Mouse (Mus musculus): Measurements from ENCODE around the gene Heatr9. TPM values are rescaled to one million over a fixed set of nuclear protein-coding genes. Genes with fewer than 3 reads are reported as not detected.

Gene Heatr9
- polyA plus RNA-seq (2012; rRNA removed) = 8.7 and 10.8 TPM in 2 replicates

GRCm38 (mm10) chr11:83522075-83522474 is at the start of gene Heatr9:
Gene Heatr9 (minus strand): TSS chr11:83522175.
- Histone ChIP-seq H3K27ac (ENCODE audit: control insufficient read depth, insufficient read depth, low read depth, low read length) (no peak within 1 kb of the TSS; the same call in 1 of the 2 replicates), H3K4me3 (ENCODE audit: control insufficient read depth, low read depth, low read length) (peak within 1 kb of the TSS; percentile 63), H3K36me3 (ENCODE audit: control insufficient read depth, insufficient read depth, low read length) (no peaks in the 10 kb centered on the region; the same call in 1 of the 2 replicates), H3K27me3 (ENCODE audit: control insufficient read depth, insufficient read depth, low read length) (no peaks in the 10 kb centered on the region), H3K4me1 (ENCODE audit: control insufficient read depth, insufficient read depth, low read length) (no peaks in the 10 kb centered on the region)
- TF ChIP-seq POLR2A (IDR thresholded peaks at IDR 0.05; ENCODE audit: control insufficient read depth, low read depth, low read length) (no peak; the same call in 1 of the 2 replicates), CTCF (IDR thresholded peaks at IDR 0.05; ENCODE audit: control insufficient read depth, insufficient read depth, insufficient replicate concordance, low read depth, low read length) (no peak)

GRCm38 (mm10) chr11:83570189-83570588 is 48.2 kb upstream of the Heatr9 start:
- H3K27me3 ChIP-seq (ENCODE audit: control insufficient read depth, insufficient read depth, low read length) = no peaks in the 10 kb centered on the region
- no peaks in the 10 kb centered on the region for H3K36me3 ChIP-seq (ENCODE audit: control insufficient read depth, insufficient read depth, low read length)
- H3K4me1 ChIP-seq (ENCODE audit: control insufficient read depth, insufficient read depth, low read length) = peaks cover 6% of the 10 kb centered on the region; the same call in 1 of the 2 replicates
- TF ChIP-seq POLR2A (IDR thresholded peaks at IDR 0.05; ENCODE audit: control insufficient read depth, low read depth, low read length) = no peak
- TF ChIP-seq CTCF (IDR thresholded peaks at IDR 0.05; ENCODE audit: control insufficient read depth, insufficient read depth, insufficient replicate concordance, low read depth, low read length) = no peak
- no peak overlapping the region for H3K27ac ChIP-seq (ENCODE audit: control insufficient read depth, insufficient read depth, low read depth, low read length)
- no peak overlapping the region for H3K4me3 ChIP-seq (ENCODE audit: control insufficient read depth, low read depth, low read length)

GRCm38 (mm10) chr11:83569249-83569648 is 47.3 kb upstream of the Heatr9 start:
- Histone ChIP-seq H3K27me3 (ENCODE audit: control insufficient read depth, insufficient read depth, low read length) (no peaks in the 10 kb centered on the region), H3K36me3 (ENCODE audit: control insufficient read depth, insufficient read depth, low read length) (no peaks in the 10 kb centered on the region), H3K4me1 (ENCODE audit: control insufficient read depth, insufficient read depth, low read length) (peaks cover 6% of the 10 kb centered on the region; the same call in 1 of the 2 replicates), H3K27ac (ENCODE audit: control insufficient read depth, insufficient read depth, low read depth, low read length) (no peak overlapping the region), H3K4me3 (ENCODE audit: control insufficient read depth, low read depth, low read length) (no peak overlapping the region)
- no peak for TF ChIP-seq CTCF (IDR thresholded peaks at IDR 0.05; ENCODE audit: control insufficient read depth, insufficient read depth, insufficient replicate concordance, low read depth, low read length)
- TF ChIP-seq POLR2A (IDR thresholded peaks at IDR 0.05; ENCODE audit: control insufficient read depth, low read depth, low read length) = no peak

GRCm38 (mm10) chr11:83568786-83569185 is 46.8 kb upstream of the Heatr9 start:
- no peak overlapping the region for H3K27ac ChIP-seq (ENCODE audit: control insufficient read depth, insufficient read depth, low read depth, low read length)
- no peaks in the 10 kb centered on the region for H3K27me3 ChIP-seq (ENCODE audit: control insufficient read depth, insufficient read depth, low read length)
- no peak overlapping the region for H3K4me3 ChIP-seq (ENCODE audit: control insufficient read depth, low read depth, low read length)
- H3K4me1 ChIP-seq (ENCODE audit: control insufficient read depth, insufficient read depth, low read length) = peaks cover 6% of the 10 kb centered on the region; the same call in 1 of the 2 replicates
- no peaks in the 10 kb centered on the region for H3K36me3 ChIP-seq (ENCODE audit: control insufficient read depth, insufficient read depth, low read length)
- no peak for TF ChIP-seq CTCF (IDR thresholded peaks at IDR 0.05; ENCODE audit: control insufficient read depth, insufficient read depth, insufficient replicate concordance, low read depth, low read length)
- TF ChIP-seq POLR2A (IDR thresholded peaks at IDR 0.05; ENCODE audit: control insufficient read depth, low read depth, low read length) = no peak

- H3K27ac ChIP-seq (ENCODE audit: control insufficient read depth, insufficient read depth, low read depth, low read length) = no peak overlapping the region
- H3K36me3 ChIP-seq (ENCODE audit: control insufficient read depth, insufficient read depth, low read length) = no peaks in the 10 kb centered on the region
- peaks cover 6% of the 10 kb centered on the region; the same call in 1 of the 2 replicates for H3K4me1 ChIP-seq (ENCODE audit: control insufficient read depth, insufficient read depth, low read length)
- no peak for TF ChIP-seq CTCF (IDR thresholded peaks at IDR 0.05; ENCODE audit: control insufficient read depth, insufficient read depth, insufficient replicate concordance, low read depth, low read length)
- TF ChIP-seq POLR2A (IDR thresholded peaks at IDR 0.05; ENCODE audit: control insufficient read depth, low read depth, low read length) = no peak
- H3K4me3 ChIP-seq (ENCODE audit: control insufficient read depth, low read depth, low read length) = no peak overlapping the region
- H3K27me3 ChIP-seq (ENCODE audit: control insufficient read depth, insufficient read depth, low read length) = no peaks in the 10 kb centered on the region
Observed at GRCm38 (mm10) chr11:83568061-83568460, 46.1 kb upstream of the Heatr9 start.

- H3K36me3 ChIP-seq (ENCODE audit: control insufficient read depth, insufficient read depth, low read length) = no peaks in the 10 kb centered on the region
- H3K4me1 ChIP-seq (ENCODE audit: control insufficient read depth, insufficient read depth, low read length) = peaks cover 2% of the 10 kb centered on the region; the same call in 1 of the 2 replicates
- no peak for TF ChIP-seq POLR2A (IDR thresholded peaks at IDR 0.05; ENCODE audit: control insufficient read depth, low read depth, low read length)
- no peak for TF ChIP-seq CTCF (IDR thresholded peaks at IDR 0.05; ENCODE audit: control insufficient read depth, insufficient read depth, insufficient replicate concordance, low read depth, low read length)
- no peak overlapping the region for H3K4me3 ChIP-seq (ENCODE audit: control insufficient read depth, low read depth, low read length)
- no peaks in the 10 kb centered on the region for H3K27me3 ChIP-seq (ENCODE audit: control insufficient read depth, insufficient read depth, low read length)
- no peak overlapping the region for H3K27ac ChIP-seq (ENCODE audit: control insufficient read depth, insufficient read depth, low read depth, low read length)
Observed at GRCm38 (mm10) chr11:83567311-83567710, 45.3 kb upstream of the Heatr9 start.

GRCm38 (mm10) chr11:83566617-83567016 is 44.6 kb upstream of the Heatr9 start:
- Histone ChIP-seq H3K4me3 (ENCODE audit: control insufficient read depth, low read depth, low read length) (no peak overlapping the region), H3K27me3 (ENCODE audit: control insufficient read depth, insufficient read depth, low read length) (no peaks in the 10 kb centered on the region), H3K36me3 (ENCODE audit: control insufficient read depth, insufficient read depth, low read length) (no peaks in the 10 kb centered on the region), H3K4me1 (ENCODE audit: control insufficient read depth, insufficient read depth, low read length) (peaks cover 2% of the 10 kb centered on the region; the same call in 1 of the 2 replicates), H3K27ac (ENCODE audit: control insufficient read depth, insufficient read depth, low read depth, low read length) (no peak overlapping the region)
- no peak for TF ChIP-seq POLR2A (IDR thresholded peaks at IDR 0.05; ENCODE audit: control insufficient read depth, low read depth, low read length)
- TF ChIP-seq CTCF (IDR thresholded peaks at IDR 0.05; ENCODE audit: control insufficient read depth, insufficient read depth, insufficient replicate concordance, low read depth, low read length) = no peak
